Mouse (Mus musculus) bone marrow, adult 2 months (tissue): ENCODE results near the gene Foxo3.

ENCODE experiments used
- CTCF ChIP-seq: fragments of 200-500 bp; IDR thresholded peaks from 2 replicates; pipeline ENCODE4 v1.5.1; 2011; ENCODE audit warnings: low read length, control low read depth; ENCODE audit not compliant: control insufficient read depth, insufficient read depth
- POLR2A ChIP-seq: fragments of 200-500 bp; IDR thresholded peaks from 2 replicates; pipeline ENCODE4 v1.6.1; 2011; ENCODE audit warnings: low read depth, mild to moderate bottlenecking, control low read depth, low read length, borderline replicate concordance; ENCODE audit not compliant: control insufficient read depth

DNA sequence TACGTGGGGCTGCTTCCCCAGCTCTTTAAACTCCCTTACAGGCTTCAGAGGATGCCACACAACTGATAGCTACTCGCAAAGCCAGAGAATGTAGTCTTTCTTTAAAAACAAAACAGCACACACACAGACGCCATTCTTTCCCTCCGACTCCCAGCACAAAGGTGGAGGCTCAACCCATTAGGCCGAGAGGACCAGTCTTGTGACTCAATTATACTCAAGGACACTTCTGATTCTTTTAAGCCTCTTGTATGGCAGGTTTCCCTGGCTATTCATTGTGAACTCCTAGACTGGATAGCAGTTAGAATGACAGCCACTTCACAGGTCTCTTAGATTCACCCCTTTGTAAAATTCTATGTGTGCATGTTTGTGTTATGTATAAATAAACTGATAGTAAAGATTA, 38.3 kb downstream of the Foxo3 start:
- TF ChIP-seq CTCF (no peak), POLR2A (no peak)
